Mouse (Mus musculus): ENCODE data around the gene Zfp536. TPM values are rescaled to one million over a fixed set of nuclear protein-coding genes. Genes with fewer than 3 reads are reported as not detected.
"Not testable (repeated sequence)": the region's sequence is repeated elsewhere in the genome, so short reads cannot be mapped to it uniquely, and the experiment has no call there.

The Zfp536 gene
- polyA plus RNA-seq, 1 experiment from 2014 or later = 15.6 TPM

DNA sequence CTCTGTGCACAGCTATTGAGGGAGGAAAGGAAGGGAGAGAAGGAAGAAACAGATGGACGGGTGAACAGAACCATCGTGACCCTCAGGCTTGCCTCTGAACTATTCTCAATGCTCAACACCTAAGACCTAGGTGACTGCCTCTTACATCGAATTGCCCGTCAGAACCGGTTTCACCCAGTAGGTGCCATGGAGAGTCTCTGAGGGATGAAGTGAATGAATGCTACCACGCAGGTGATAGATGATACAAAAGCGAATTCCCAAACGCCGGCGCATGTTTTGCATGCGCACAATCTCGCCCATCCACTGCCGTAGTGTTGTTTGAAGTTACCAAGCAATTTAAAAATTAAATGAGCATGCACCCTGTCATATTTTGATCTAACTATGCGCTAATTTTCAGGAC lies 164.9 kb downstream of the Zfp536 start:
- Histone ChIP-seq H3K9me3 (0 out of 2 replicates have a peak, but pooled peaks cover 3% of the 10 kb centered on the region), H3K36me3 (replicated peaks) (no peaks in the 10 kb centered on the region; the same call in 1 of the 2 replicates), H3K27ac (replicated peaks) (no peak overlapping the region), H3K27me3 (replicated peaks; ENCODE audit: low read depth, poor library complexity, severe bottlenecking) (no peaks in the 10 kb centered on the region), H3K4me3 (no peak overlapping the region), H3K4me1 (peaks cover 5% of the 10 kb centered on the region; the same call in 1 of the 2 replicates)
- no peak for DNase-seq (ENCODE audit: low spot score)
- WGBS = 94% methylated on average over 14 of the region's 14 CpGs

DNA sequence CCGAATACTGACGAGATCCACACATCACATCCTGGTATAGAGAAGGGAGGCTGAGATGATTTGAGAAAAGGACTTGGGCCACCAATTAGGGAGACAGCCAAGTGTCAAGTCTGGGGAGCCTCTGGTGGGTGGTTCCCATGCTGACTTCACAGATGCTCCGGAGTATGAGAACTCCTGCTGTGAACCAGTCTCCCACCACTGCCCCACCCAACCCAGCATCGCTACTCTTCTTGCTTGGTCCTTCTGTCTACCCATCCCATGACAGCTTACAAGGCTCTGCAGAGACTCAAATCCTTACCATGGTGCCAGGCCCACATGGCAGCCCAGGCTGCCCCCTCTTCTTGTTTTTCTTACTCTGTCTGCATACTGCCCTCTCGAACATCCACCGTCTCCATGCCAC lies 165.5 kb downstream of the Zfp536 start:
- H3K27ac ChIP-seq (replicated peaks) = no peak overlapping the region
- 91% methylated on average over 6 of the region's 6 CpGs for WGBS
- peaks cover 11% of the 10 kb centered on the region for H3K4me1 ChIP-seq
- H3K4me3 ChIP-seq = no peak overlapping the region
- H3K36me3 ChIP-seq (replicated peaks) = no peaks in the 10 kb centered on the region; the same call in 1 of the 2 replicates
- 0 out of 2 replicates have a peak, but pooled peaks cover 3% of the 10 kb centered on the region for H3K9me3 ChIP-seq
- H3K27me3 ChIP-seq (replicated peaks; ENCODE audit: low read depth, poor library complexity, severe bottlenecking) = no peaks in the 10 kb centered on the region
- DNase-seq (ENCODE audit: low spot score) = no peak

DNA sequence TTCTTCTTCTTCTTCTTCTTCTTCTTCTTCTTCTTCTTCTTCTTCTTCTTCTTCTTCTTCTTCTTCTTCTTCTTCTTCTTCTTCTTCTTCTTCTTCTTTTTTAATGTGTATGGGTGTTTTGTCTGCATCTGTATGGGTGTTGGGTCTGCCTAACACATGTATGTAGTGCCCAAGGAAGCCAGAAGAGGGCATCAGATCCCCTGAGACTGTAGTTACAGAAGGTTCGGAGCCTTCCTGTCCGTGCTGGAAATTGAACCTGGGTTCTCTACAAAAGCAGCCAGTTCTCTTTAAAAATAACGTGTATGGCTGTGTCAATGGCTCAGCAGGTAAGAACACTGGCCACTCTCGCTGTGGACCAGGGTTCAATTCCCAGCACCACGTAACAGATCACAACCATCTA lies 167.0 kb downstream of the Zfp536 start:
- H3K4me3 ChIP-seq = no peak overlapping the region
- no peak overlapping the region for H3K27ac ChIP-seq (replicated peaks)
- H3K36me3 ChIP-seq (replicated peaks) = no peaks in the 10 kb centered on the region; the same call in 1 of the 2 replicates
- peaks cover 21% of the 10 kb centered on the region for H3K4me1 ChIP-seq
- WGBS = 86% methylated on average over 5 of the region's 5 CpGs
- no peaks in the 10 kb centered on the region for H3K27me3 ChIP-seq (replicated peaks; ENCODE audit: low read depth, poor library complexity, severe bottlenecking)
- no peak for DNase-seq (ENCODE audit: low spot score)
- H3K9me3 ChIP-seq = 0 out of 2 replicates have a peak, but pooled peaks cover 3% of the 10 kb centered on the region

DNA sequence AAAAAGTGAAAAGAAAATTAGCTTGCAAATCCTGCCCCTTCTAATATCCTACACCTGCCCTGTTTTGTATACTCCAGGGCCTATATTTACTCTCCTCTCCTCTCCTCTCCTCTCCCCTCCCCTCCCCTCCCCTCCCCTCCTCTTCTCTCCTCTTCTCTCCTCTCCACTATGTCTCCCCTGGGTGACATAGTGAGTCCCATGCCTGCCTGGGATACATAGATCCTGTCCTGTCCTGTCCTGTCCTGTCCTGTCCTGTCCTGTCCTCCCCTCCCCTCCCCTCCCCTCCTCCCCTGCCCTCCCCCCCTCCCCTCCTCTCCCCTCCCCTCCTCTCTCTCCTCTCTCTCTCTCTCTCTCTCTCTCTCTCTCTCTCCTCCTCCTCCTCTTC lies 169.9 kb downstream of the Zfp536 start:
- not testable (repeated sequence) for H3K27ac ChIP-seq (replicated peaks); H3K9me3 ChIP-seq; H3K27me3 ChIP-seq (replicated peaks; ENCODE audit: low read depth, poor library complexity, severe bottlenecking); DNase-seq (ENCODE audit: low spot score); H3K36me3 ChIP-seq (replicated peaks); H3K4me3 ChIP-seq
- H3K4me1 ChIP-seq = peaks cover 39% of the 10 kb centered on the region

DNA sequence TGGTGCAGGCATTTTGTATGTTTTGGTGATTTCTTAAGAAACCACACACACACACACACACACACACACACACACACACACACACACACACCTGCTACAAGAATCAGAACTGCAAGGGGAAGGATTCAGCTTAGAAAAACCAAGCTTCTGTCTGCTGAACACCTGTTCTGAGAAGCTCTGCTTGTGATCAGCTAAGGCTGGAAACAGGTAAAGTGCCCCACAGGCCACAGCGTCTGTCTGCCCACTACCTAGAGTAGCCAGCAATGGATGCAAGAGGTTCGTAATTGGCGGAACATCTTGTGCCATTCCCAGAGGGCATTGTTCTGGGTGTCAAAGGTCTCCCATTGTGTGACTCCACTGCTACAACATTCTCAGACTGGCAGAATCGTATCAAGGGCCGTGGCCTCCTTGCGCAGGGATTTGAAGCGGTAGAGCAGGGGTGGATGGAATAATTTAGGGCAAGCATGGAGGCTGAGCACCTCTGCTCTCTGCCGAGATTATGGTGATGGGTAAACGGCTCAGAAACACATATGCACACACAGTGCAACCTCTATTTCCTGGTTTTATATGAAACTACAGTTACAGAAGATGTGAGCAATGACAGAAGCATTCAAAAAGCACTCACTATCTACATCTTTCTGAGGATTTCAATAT lies 170.4 kb downstream of the Zfp536 start:
- 0 out of 2 replicates have a peak, but pooled peaks cover 3% of the 10 kb centered on the region for H3K27me3 ChIP-seq (replicated peaks; ENCODE audit: low read depth, poor library complexity, severe bottlenecking)
- H3K9me3 ChIP-seq = 0 out of 2 replicates have a peak, but pooled peaks cover 3% of the 10 kb centered on the region
- WGBS = 22% methylated on average over 9 of the region's 9 CpGs
- H3K4me3 ChIP-seq = no peak overlapping the region
- peaks cover 43% of the 10 kb centered on the region for H3K4me1 ChIP-seq
- peak; percentile 21 for DNase-seq (ENCODE audit: low spot score)
- H3K27ac ChIP-seq (replicated peaks) = no peak overlapping the region
- H3K36me3 ChIP-seq (replicated peaks) = no peaks in the 10 kb centered on the region; the same call in 1 of the 2 replicates

DNA sequence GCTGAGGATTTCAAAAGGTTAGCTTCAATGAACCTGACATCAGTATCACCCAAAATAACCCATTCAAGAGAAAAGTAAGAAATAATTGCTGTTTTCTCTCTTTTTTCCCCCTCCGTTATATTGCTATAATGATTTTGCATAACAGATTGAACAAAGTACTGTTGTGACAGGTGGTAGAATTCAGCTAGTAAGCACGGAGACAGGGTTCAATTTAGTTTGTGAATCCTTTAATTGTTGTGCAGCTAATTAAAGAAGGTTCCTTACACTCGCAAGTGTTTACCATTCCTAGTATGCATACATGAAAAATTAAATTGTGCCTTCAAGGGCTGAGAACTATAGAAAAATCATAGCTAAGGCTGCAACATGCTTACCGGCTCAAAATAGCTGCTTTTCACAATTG lies 173.1 kb downstream of the Zfp536 start:
- H3K27ac ChIP-seq (replicated peaks) = no peak overlapping the region
- no peaks in the 10 kb centered on the region for H3K9me3 ChIP-seq
- no peaks in the 10 kb centered on the region for H3K36me3 ChIP-seq (replicated peaks)
- no peak for DNase-seq (ENCODE audit: low spot score)
- 70% methylated on average over 4 of the region's 4 CpGs for WGBS
- H3K4me3 ChIP-seq = no peak overlapping the region
- 0 out of 2 replicates have a peak, but pooled peaks cover 3% of the 10 kb centered on the region for H3K27me3 ChIP-seq (replicated peaks; ENCODE audit: low read depth, poor library complexity, severe bottlenecking)
- H3K4me1 ChIP-seq = peaks cover 45% of the 10 kb centered on the region

DNA sequence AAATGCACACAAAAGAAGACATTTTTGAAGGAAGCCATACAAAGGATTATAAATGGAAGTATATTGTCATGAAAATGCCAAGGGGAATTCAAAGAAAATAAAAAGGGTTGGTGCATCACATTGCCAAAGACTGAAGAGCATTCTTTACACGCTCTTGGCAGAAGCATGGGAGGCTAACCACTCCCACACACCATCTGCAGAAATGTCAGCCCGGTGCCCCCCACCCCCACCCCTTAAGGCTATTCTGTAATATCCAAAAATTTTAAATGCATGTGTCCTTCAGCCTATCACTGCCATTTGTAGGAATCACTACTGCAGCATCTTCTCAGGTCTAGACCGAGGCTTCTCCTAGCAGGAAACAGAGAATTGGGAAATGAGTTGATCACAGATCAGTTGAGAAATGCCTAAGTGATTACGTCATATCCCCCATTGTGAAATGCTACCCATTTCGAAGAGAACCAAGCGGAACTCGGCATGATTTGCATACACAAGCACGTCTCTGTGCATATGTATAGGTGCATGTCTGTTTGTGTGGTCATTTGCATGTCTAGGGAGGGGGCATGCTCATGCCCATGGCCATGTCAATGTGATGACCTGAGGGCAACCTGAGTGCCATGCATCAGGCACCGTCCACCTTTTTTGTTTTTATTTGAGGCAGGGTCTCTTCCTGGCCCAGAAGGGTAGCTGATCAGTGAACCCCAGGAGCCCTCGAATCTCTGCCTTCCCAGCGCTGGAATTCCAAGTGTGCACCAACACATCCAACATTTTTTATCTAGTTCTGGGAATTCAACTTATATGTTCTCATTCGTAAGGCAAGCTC lies 179.0 kb downstream of the Zfp536 start:
- WGBS = 84% methylated on average over 12 of the region's 12 CpGs
- no peak for DNase-seq (ENCODE audit: low spot score)
- Histone ChIP-seq H3K27me3 (replicated peaks; ENCODE audit: low read depth, poor library complexity, severe bottlenecking) (no peaks in the 10 kb centered on the region), H3K4me1 (peaks cover 21% of the 10 kb centered on the region), H3K9me3 (no peaks in the 10 kb centered on the region), H3K36me3 (replicated peaks) (no peaks in the 10 kb centered on the region), H3K27ac (replicated peaks) (no peak overlapping the region), H3K4me3 (no peak overlapping the region)

DNA sequence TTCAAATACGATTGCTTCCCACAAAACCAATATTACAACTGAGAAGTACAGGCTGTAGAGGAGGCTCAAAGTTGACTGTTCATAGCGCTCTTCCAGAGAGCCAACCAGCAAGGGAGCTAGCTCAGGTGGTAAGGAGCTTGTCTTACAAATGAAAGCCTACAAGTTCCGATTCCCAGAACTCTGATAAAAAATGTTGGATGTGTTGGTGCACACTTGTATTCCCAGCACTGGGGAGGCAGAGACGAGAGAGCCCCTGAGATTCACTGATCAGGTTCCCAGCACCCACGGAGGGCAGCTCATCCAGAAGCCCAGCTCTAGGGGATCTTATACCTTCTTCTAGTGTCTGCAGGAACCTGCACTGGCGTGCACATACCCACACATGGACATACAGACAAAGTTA lies 179.9 kb downstream of the Zfp536 start:
- 91% methylated on average over 6 of the region's 6 CpGs for WGBS
- DNase-seq (ENCODE audit: low spot score) = no peak
- Histone ChIP-seq H3K36me3 (replicated peaks) (no peaks in the 10 kb centered on the region), H3K27ac (replicated peaks) (no peak overlapping the region), H3K27me3 (replicated peaks; ENCODE audit: low read depth, poor library complexity, severe bottlenecking) (no peaks in the 10 kb centered on the region), H3K4me3 (no peak overlapping the region), H3K9me3 (no peaks in the 10 kb centered on the region), H3K4me1 (peaks cover 17% of the 10 kb centered on the region; the same call in 1 of the 2 replicates)

DNA sequence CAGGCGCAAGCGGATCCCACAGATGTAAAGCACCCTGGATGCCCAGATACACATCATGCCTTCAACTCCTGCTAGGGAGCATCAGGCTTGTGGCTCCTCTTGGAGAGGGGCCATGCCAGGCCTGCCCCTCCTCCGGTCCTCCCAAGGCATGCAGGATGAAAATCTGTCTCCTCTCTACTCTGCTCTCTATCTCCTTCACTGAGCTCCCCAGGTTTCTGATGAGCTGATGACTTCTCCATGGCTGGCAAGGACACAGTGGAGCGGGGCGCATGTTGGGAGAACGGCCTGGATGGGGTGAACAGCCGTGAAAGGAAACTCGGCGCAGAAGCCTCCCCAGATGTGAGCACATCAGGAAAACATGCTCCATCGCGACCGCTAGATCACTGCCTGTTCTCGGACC lies 186.7 kb downstream of the Zfp536 start:
- Histone ChIP-seq H3K4me3 (no peak overlapping the region), H3K27ac (replicated peaks) (no peak overlapping the region; the same call in 1 of the 2 replicates), H3K27me3 (replicated peaks; ENCODE audit: low read depth, poor library complexity, severe bottlenecking) (no peaks in the 10 kb centered on the region), H3K36me3 (replicated peaks) (no peaks in the 10 kb centered on the region), H3K4me1 (peaks cover 14% of the 10 kb centered on the region; the same call in 1 of the 2 replicates), H3K9me3 (no peaks in the 10 kb centered on the region)
- WGBS = 88% methylated on average over 13 of the region's 13 CpGs
- DNase-seq (ENCODE audit: low spot score) = no peak

DNA sequence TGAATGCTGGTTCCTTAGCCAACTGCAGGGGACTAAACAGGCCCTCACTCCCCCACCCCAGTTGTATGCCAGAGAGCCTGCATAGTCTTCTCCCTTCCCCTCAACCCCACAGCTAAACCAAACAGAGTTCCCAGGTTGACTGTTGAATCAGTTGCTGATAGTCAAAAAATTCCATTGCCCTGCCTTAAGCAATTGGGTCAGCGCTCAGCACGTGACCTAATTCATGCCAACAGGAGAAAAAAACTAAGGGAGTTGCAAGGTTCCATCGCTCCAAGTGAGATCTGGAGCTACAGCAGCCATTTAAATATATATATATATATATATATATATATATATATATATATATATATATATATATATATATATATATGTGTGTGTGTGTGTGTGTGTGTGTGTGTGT lies 192.2 kb downstream of the Zfp536 start:
- H3K4me3 ChIP-seq = no peak overlapping the region
- 90% methylated on average over 3 of the region's 3 CpGs for WGBS
- H3K27me3 ChIP-seq (replicated peaks; ENCODE audit: low read depth, poor library complexity, severe bottlenecking) = no peaks in the 10 kb centered on the region
- peaks cover 26% of the 10 kb centered on the region for H3K4me1 ChIP-seq
- no peak for DNase-seq (ENCODE audit: low spot score)
- H3K27ac ChIP-seq (replicated peaks) = peak overlapping the region; percentile 69
- no peaks in the 10 kb centered on the region for H3K9me3 ChIP-seq
- H3K36me3 ChIP-seq (replicated peaks) = no peaks in the 10 kb centered on the region

DNA sequence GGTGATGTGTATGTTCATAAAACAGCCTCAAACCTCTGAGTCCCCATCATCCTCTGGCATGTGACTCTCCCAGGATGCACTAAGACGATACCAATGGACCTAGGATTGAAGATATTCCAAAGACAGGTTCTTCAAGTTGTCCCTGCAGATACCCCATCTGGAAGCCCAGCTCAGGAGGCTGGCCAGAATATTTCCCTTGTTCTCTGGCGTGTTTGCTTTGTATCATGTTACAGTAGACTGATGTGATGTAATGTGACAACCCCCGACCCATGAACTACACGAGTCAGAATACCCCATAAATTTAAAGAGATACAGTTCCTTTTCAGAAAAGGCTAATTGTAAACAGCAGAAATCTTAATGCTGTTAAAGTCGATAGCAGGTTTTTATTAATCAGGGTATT lies 192.9 kb downstream of the Zfp536 start:
- no peaks in the 10 kb centered on the region for H3K36me3 ChIP-seq (replicated peaks)
- WGBS = 30% methylated on average over 5 of the region's 5 CpGs
- H3K27ac ChIP-seq (replicated peaks) = peak overlapping the region; percentile 69
- H3K4me3 ChIP-seq = no peak overlapping the region
- no peaks in the 10 kb centered on the region for H3K27me3 ChIP-seq (replicated peaks; ENCODE audit: low read depth, poor library complexity, severe bottlenecking)
- H3K4me1 ChIP-seq = peaks cover 26% of the 10 kb centered on the region
- no peaks in the 10 kb centered on the region for H3K9me3 ChIP-seq
- peak; percentile 58 for DNase-seq (ENCODE audit: low spot score)

DNA sequence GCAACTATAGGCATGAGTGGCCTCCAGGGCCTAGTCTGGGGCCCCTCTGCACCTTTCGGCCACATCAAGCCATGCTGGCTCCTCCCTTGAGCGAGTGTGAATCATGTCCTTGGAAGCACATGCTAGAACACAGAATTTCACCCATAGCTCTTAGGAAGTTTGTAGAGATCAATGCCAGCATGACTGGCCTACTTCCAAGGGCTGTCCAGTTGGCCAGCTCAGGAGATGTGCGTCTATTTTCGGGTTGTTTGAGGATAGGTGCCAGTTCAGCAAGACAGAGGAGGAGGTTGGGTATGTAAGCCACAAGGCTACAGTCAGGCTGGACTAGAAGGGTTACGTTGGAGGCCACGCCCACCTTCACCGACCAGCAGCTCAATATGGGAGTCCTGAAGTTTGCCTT lies 201.4 kb downstream of the Zfp536 start:
- Histone ChIP-seq H3K27ac (replicated peaks) (no peak overlapping the region), H3K9me3 (no peaks in the 10 kb centered on the region), H3K4me3 (no peak overlapping the region), H3K36me3 (replicated peaks) (peaks cover 24% of the 10 kb centered on the region), H3K27me3 (replicated peaks; ENCODE audit: low read depth, poor library complexity, severe bottlenecking) (peaks cover 28% of the 10 kb centered on the region; the same call in 1 of the 2 replicates), H3K4me1 (peaks cover 19% of the 10 kb centered on the region)
- 92% methylated on average over 7 of the region's 7 CpGs for WGBS
- no peak for DNase-seq (ENCODE audit: low spot score)
